Mouse (Mus musculus) heart, embryonic 14.5 days (tissue): Measurements from ENCODE around the gene Tagln2. TPM values are rescaled to one million over a fixed set of nuclear protein-coding genes. Genes with fewer than 3 reads are reported as not detected.

Source experiments
- ATAC-seq: fragments of 200-750 bp; cut with Nextera tagmentation; 2 replicates; pipeline ENCODE4 v1.8.0; 2017; ENCODE audit warnings: low read depth, moderate TSS enrichment; ENCODE audit not compliant: insufficient number of reproducible peaks, insufficient read depth, low FRiP score
- H3K27ac ChIP-seq, 2 experiments: fragments of 200-500 bp in 1 of 2; fragments of 300-500 bp in 1 of 2; sonication (generic) in 1 of 2; replicated peaks in 1 of 2; 2 replicates each; pipeline ENCODE4 v1.5.1; 2012 to 2014; ENCODE audit warnings: low read depth in 2 of 2, low read length in 2 of 2, control low read depth in 1 of 2, mild to moderate bottlenecking in 1 of 2, mixed read lengths in 1 of 2; ENCODE audit not compliant: control insufficient read depth in 1 of 2, insufficient read depth in 1 of 2
- H3K27me3 ChIP-seq: fragments of 300-500 bp; sonication (generic); 2 replicates; pipeline ENCODE4 v1.6.1; 2014; ENCODE audit warnings: mild to moderate bottlenecking, low read length, control low read depth; ENCODE audit not compliant: control insufficient read depth, insufficient read depth
- H3K36me3 ChIP-seq: fragments of 300-500 bp; sonication (generic); 2 replicates; pipeline ENCODE4 v1.6.1; 2014; ENCODE audit warnings: mild to moderate bottlenecking, control low read depth, low read length, mixed read lengths; ENCODE audit not compliant: control insufficient read depth, insufficient read depth
- H3K4me1 ChIP-seq, 2 experiments: fragments of 200-500 bp in 1 of 2; fragments of 300-500 bp in 1 of 2; sonication (generic) in 1 of 2; 2 replicates each; pipeline ENCODE4 v1.6.1; 2012 to 2014; ENCODE audit warnings: low read length in 2 of 2, control low read depth in 1 of 2, mixed read lengths in 1 of 2; ENCODE audit not compliant: control insufficient read depth in 2 of 2, insufficient read depth in 2 of 2
- H3K4me2 ChIP-seq: fragments of 300-500 bp; sonication (generic); 2 replicates; pipeline ENCODE4 v1.6.1; 2014; ENCODE audit warnings: mild to moderate bottlenecking, low read length
- H3K4me3 ChIP-seq, 2 experiments: fragments of 200-500 bp in 1 of 2; fragments of 300-500 bp in 1 of 2; sonication (generic) in 1 of 2; 2 replicates each; pipeline ENCODE4 v1.5.1; 2012 to 2014; ENCODE audit warnings: low read length in 2 of 2, mild to moderate bottlenecking in 2 of 2, control low read depth in 1 of 2, low read depth in 1 of 2, moderate library complexity in 1 of 2; ENCODE audit not compliant: control insufficient read depth in 1 of 2, insufficient read depth in 1 of 2
- H3K9ac ChIP-seq: fragments of 300-500 bp; sonication (generic); 2 replicates; pipeline ENCODE4 v1.6.1; 2014; ENCODE audit warnings: mild to moderate bottlenecking, low read length
- H3K9me3 ChIP-seq: fragments of 300-500 bp; sonication (generic); 2 replicates; pipeline ENCODE4 v1.6.1; 2016; ENCODE audit warnings: low read length, control low read depth; ENCODE audit not compliant: control insufficient read depth
- WGBS: fragments of 180-500 bp; shearing (Covaris S2); extraction: QIAGEN DNeasy Blood & Tissue Kit; methylation state at CpG from one replicate; pipeline ENCODE4 v1.1.7; 2014; 5-methylcytosine and 5-hydroxymethylcytosine counted together
- polyA plus RNA-seq: library from polyadenylated mRNA; unstranded; fragments of >200 nt; fragmentation: Nextera tagmentation; extraction: Ambion mirVana; gene quantifications from 2 replicates; pipeline ENCODE4 v1.2.1, GENCODE M21; 2014

Gene Tagln2
- polyA plus RNA-seq, 1 experiment from 2014 or later = 187 TPM

DNA sequence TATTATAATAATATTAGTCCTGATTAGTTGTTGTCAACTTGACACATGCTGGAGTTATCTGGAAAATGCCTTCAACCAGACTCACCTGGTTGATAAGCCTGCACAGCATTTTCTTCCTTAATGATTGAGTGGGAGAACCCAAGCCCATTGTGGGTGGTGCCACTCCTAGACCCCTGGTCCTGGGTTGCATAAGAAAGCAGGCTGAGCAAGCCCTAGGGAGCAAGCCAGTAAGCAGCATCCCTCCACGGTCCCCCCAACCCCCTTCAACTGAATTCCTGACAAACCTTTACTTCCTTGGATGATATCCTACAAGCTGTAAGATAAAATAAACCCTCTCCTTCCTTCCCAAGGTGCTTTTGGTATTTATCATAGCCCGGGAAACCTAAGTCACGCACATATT lies 42.7 kb upstream of the Tagln2 start:
- no peaks in the 10 kb centered on the region for H3K36me3 ChIP-seq
- H3K27me3 ChIP-seq = no peaks in the 10 kb centered on the region
- no peak overlapping the region for H3K4me3 ChIP-seq
- ATAC-seq = no peak
- WGBS = 89% methylated on average over 3 of the region's 3 CpGs
- no peak overlapping the region for H3K27ac ChIP-seq
- H3K4me1 ChIP-seq = peaks cover 0 to 3% of the 10 kb centered on the region in 2 experiments; a peak in 2 of 4 replicates
- no peaks in the 10 kb centered on the region for H3K9me3 ChIP-seq
- no peak overlapping the region for H3K9ac ChIP-seq
- H3K4me2 ChIP-seq = no peak overlapping the region

- Histone ChIP-seq H3K36me3 (no peaks in the 10 kb centered on the region), H3K4me3 (no peak overlapping the region), H3K9me3 (no peaks in the 10 kb centered on the region), H3K4me2 (no peak overlapping the region), H3K27me3 (no peaks in the 10 kb centered on the region), H3K4me1 (peaks cover 0 to 3% of the 10 kb centered on the region in 2 experiments; a peak in 2 of 4 replicates), H3K27ac (no peak overlapping the region), H3K9ac (no peak overlapping the region)
- ATAC-seq = no peak
- 64% methylated on average over 3 of the region's 3 CpGs for WGBS
These were observed 41.8 kb upstream of the Tagln2 start for GRCm38 (mm10) chr1:172458041-172458440.

GRCm38 (mm10) chr1:172461602-172462001 lies 38.2 kb upstream of the Tagln2 start:
- Histone ChIP-seq H3K4me1 (peaks cover 3% of the 10 kb centered on the region in 2 experiments; a peak in 2 of 4 replicates), H3K4me3 (no peak overlapping the region)

DNA sequence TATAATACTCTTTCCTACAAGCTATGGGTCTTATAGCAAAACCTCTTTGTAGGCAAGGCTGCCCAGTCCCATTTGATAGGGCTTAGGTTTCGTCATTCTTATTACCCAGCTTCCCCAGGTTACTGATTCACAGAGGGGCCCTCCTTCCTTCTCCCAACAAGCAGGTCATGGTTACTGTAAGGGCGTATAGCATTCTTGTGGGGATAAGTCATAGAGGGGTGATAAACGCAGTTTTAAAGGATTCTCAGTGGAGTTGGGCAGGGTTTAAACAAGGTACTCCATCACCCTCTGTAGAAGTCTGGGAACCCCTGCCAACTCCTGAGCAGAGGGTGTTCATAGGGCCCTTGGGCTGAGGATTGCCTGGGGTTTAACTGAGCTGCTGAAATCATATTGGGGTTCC lies 37.3 kb upstream of the Tagln2 start:
- Histone ChIP-seq H3K36me3 (no peaks in the 10 kb centered on the region), H3K9me3 (no peaks in the 10 kb centered on the region), H3K9ac (no peak overlapping the region), H3K4me2 (no peak overlapping the region), H3K4me3 (no peak overlapping the region), H3K27me3 (no peaks in the 10 kb centered on the region), H3K27ac (no peak overlapping the region), H3K4me1 (peaks cover 3% of the 10 kb centered on the region in 2 experiments; a peak in 2 of 4 replicates)
- no peak for ATAC-seq
- WGBS = 61% methylated on average over 3 of the region's 3 CpGs

More at GRCm38 (mm10) chr1:172461602-172462001, 38.2 kb upstream of the Tagln2 start:
- H3K9me3 ChIP-seq = no peaks in the 10 kb centered on the region
- no peak overlapping the region for H3K27ac ChIP-seq
- H3K4me2 ChIP-seq = no peak overlapping the region
- no peak for ATAC-seq
- H3K36me3 ChIP-seq = no peaks in the 10 kb centered on the region
- no peaks in the 10 kb centered on the region for H3K27me3 ChIP-seq
- H3K9ac ChIP-seq = no peak overlapping the region
- 12% methylated on average over 2 of the region's 2 CpGs for WGBS

- WGBS = 68% methylated on average over 16 of the region's 16 CpGs
- no peaks in the 10 kb centered on the region for H3K27me3 ChIP-seq
These were observed 36.2 kb upstream of the Tagln2 start for GRCm38 (mm10) chr1:172463387-172464333.

GRCm38 (mm10) chr1:172468301-172468877 lies 31.5 kb upstream of the Tagln2 start:
- no peaks in the 10 kb centered on the region for H3K9me3 ChIP-seq
- no peaks in the 10 kb centered on the region for H3K27me3 ChIP-seq
- H3K4me1 ChIP-seq = peaks cover 0 to 3% of the 10 kb centered on the region in 2 experiments; a peak in 2 of 4 replicates
- no peak overlapping the region for H3K4me2 ChIP-seq
- no peak for ATAC-seq
- no peak overlapping the region for H3K9ac ChIP-seq
- no peak overlapping the region for H3K27ac ChIP-seq
- H3K36me3 ChIP-seq = no peaks in the 10 kb centered on the region
- no peak overlapping the region for H3K4me3 ChIP-seq
- 86% methylated on average over 11 of the region's 11 CpGs for WGBS

More at GRCm38 (mm10) chr1:172463387-172464333, 36.2 kb upstream of the Tagln2 start:
- no peak overlapping the region for H3K27ac ChIP-seq
- H3K4me1 ChIP-seq = peaks cover 3% of the 10 kb centered on the region in 2 experiments; a peak in 2 of 4 replicates
- no peak overlapping the region for H3K4me3 ChIP-seq
- no peak overlapping the region for H3K4me2 ChIP-seq
- no peak for ATAC-seq
- no peak overlapping the region for H3K9ac ChIP-seq
- no peaks in the 10 kb centered on the region for H3K9me3 ChIP-seq
- no peaks in the 10 kb centered on the region for H3K36me3 ChIP-seq

DNA sequence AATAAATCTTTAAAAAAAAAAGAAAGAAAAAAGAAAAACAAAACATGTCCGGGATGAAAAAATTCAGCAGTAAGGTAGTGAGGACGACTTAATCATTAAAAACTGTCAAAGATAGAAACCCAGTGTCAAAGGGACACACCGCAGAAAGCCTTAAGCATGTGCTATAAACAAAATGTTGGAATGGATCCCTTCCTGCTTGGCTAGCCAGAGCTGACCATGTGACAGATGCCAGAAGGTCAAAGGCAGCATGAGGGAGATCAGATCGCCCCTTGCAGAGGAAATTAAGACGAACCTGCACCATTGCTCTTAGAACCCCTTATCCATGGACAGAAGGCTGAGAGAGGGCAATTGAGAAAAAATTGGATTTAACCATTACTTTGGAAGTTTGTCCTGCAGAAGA lies 30.5 kb upstream of the Tagln2 start:
- H3K9me3 ChIP-seq = no peaks in the 10 kb centered on the region
- no peak overlapping the region for H3K4me3 ChIP-seq
- WGBS = 55% methylated on average over 5 of the region's 5 CpGs
- no peak overlapping the region for H3K9ac ChIP-seq
- no peak for ATAC-seq
- no peak overlapping the region for H3K4me2 ChIP-seq
- H3K27me3 ChIP-seq = no peaks in the 10 kb centered on the region
- no peaks in the 10 kb centered on the region for H3K36me3 ChIP-seq
- no peaks in the 10 kb centered on the region; a peak in 1 of 4 replicates for H3K4me1 ChIP-seq
- H3K27ac ChIP-seq = no peak overlapping the region
